Mouse (Mus musculus) lung, adult 2 months (tissue): ENCODE results near the gene Tmem177.

ENCODE experiments used
- CTCF ChIP-seq: fragments of 200-500 bp; IDR thresholded peaks from 2 replicates; pipeline ENCODE4 v1.5.1; 2011; ENCODE audit warnings: mild to moderate bottlenecking, low read length, control low read depth; ENCODE audit not compliant: insufficient read depth
- POLR2A ChIP-seq: fragments of 200-500 bp; IDR thresholded peaks from 2 replicates; pipeline ENCODE4 v1.6.1; 2011; ENCODE audit warnings: low read depth, mild to moderate bottlenecking, control low read depth, low read length, borderline replicate concordance; ENCODE audit errors: extremely low read depth

- TF ChIP-seq POLR2A (no peak), CTCF (no peak)
Measured at GRCm38 (mm10) chr1:119859566-119859965, 53.4 kb downstream of the Tmem177 start.
